Mouse (Mus musculus) urinary bladder, adult 2 months (tissue): ENCODE data around the gene Fbxl8. TPM values are rescaled to one million over a fixed set of nuclear protein-coding genes. Genes with fewer than 3 reads are reported as not detected.
"Not testable (repeated sequence)": the region's sequence is repeated elsewhere in the genome, so short reads cannot be mapped to it uniquely, and the experiment has no call there.

Source experiments
- DNase-seq: peaks from one replicate; pipeline ENCODE4 v3.0.0; 2022; ENCODE audit warnings: low spot score
- polyA plus RNA-seq: library from polyadenylated mRNA; depleted of rRNA; stranded (reverse); fragments of >200 nt; gene quantifications from 2 replicates; pipeline ENCODE4 v1.2.3, GENCODE M21; 2012

Gene Fbxl8
- polyA plus RNA-seq, 1 experiment, result 9.1 TPM

DNA sequence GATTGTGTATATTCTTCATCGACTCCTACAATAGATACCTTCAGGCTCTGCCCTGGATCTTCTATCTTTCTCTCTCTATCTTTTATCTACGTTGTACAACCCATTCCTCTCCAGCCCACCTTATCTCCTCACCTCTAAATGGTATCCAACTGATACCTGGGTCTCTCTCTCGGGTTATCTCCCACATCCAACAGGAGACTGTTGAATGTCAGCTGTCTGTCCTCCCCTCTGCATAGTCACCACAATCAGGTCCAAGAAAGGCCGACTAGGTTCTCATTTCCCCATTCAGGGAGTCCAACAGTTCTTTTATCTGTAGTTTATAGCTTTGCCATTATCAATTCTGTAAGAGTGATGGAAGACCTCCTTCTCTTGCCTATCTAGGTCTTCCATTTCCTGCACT, 17.8 kb downstream of the Fbxl8 start:
- no peak for DNase-seq

DNA sequence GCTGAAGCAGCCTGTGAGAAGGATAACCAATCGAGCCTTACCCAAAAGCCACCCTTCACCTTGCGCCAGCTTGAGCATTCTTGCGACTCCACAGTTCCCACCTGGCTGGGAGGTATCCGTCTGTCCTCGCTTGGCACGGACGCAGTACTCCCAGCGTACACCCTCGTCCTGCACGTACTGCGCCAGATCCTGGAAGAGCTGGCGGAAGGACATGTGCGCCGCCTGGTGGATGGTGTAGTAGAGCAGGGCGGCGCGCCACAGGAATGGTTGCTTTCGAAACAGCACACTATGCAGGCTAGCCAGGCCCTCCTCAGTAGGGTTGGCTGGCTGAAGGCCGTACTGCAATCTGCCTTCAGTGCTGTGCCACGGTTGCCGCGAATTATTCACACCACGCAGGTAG, 18.6 kb downstream of the Fbxl8 start:
- DNase-seq, result no peak

DNA sequence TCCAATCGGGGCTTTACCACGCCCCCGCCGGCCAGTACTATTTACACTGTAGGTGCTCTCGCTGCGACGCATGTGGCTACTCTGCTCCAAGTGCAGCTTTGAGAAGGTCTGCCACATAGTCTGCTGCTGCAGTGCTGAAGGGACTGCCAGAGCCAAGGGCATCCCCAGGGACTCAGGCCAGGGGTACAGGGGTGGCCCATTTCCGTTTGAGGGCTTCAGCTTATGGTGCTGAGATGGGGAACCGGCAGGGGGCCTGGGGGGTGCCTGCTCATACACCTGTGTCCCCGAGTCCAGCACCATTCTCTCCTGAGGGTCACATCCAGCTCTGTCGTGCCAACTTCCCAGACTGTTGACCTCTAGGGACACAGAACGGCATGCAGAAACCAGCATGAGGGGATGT, 21.1 kb downstream of the Fbxl8 start:
- no peak for DNase-seq

DNA sequence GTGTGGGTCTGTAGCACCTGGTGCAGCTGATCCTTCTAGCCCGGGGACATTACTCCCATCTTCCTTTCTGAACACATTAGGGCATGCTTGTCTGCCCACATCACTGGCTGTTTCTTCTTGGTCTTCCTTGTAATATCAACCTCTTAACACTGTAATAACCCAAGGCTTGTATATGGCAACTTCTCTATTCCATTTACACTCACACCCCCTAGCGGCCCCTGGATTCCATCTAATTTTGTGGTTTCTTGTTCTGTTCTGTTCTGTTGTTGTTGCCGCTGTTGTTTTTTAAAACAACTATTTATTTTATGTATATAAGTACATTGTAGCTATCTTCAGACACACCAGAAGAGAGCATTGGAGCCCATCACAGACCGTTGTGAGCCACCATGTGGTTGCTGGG, 22.5 kb downstream of the Fbxl8 start:
- DNase-seq, result no peak

DNA sequence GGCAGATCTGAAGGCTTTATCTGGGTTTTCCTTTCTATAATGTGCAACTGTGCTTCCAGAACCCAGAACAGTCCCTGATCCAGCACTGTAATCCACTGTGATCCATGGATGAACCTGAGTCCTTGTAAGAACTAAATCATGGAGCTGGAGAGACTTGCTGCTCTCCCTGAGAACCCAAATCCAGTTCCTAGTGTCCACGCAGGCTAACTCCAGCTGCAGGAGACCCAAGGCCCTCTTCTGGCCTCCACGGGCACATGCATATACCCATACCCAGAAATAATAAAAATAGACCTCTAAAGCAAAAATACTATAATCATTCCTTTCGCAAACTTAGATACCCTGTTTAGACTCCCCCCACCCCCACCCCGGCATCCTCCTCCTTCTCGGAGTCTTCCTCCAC, 23.8 kb downstream of the Fbxl8 start:
- DNase-seq, result no peak

DNA sequence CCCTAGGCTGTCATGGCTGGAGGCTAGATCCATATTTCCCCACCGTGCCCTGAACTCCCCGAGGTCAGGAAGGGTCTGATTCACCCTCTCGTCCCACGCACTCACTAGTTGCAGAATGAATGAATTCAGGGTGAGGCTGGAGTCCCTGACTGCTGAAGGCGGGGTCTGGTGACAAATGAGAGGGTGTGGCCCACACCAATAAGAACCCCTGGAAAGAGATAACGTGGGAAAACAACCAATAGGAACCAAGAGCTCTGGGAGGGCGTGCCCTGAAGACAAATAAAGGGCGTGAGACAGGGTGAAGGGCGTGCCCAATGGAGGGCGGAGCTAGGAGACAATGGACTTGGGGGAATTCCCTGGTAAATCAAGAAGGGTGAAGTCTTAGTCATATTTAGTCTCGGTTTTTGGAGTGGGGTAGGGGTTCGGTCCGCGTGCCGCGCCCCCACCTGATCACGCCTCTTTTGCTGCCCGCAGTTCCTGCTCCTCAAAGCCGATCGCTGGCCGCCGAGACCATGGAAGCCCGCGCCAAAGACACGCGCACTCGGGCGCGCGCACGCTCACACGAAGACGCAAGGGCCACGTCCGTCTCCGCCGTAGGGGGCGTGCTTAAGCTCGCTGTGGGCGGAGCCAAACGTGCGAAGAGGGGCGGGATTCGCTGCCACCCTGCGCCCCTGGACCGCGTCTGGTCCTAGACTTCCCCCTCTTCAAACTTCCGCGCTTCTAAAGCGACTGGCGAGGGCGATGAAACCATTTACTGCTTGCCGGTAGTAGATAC, 24.7 kb downstream of the Fbxl8 start:
- DNase-seq, result peak; percentile 79

DNA sequence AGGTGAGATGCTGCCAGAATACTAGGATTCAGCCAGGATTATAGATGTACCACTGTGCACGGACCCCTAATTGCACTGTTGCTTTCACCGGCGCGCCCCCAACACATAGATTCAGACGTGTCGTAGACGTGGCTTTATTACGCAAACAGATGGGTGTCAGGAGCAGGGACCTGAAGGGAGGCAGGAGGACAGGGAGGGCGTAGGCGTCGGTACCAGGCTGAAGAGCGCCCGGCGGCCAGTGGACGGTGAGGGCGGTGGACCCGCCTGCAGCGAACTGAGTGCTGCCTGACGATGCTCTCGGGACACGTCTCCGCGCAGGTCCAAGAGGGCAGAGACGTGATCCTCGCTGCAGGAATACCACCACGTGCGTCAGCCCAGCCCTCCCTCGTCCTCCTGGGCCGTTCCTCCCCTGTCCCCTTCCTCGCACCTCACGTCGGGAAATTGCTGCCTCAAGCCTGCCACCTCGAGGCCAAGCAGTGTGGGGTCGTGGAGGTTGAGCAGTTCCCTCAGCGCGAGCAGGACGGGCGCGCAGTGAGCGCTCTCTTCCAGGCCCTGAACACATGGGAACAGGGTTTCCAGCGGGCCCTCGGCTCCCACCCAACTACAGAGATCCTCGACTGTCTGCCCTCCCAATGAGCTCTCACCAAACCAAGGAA, 25.5 kb downstream of the Fbxl8 start, which contains the start of gene 4931428F04Rik:
Gene 4931428F04Rik, minus strand, starts transcription at position 60 of the 656 bp plus-strand sequence.
- DNase-seq, result no peak

DNA sequence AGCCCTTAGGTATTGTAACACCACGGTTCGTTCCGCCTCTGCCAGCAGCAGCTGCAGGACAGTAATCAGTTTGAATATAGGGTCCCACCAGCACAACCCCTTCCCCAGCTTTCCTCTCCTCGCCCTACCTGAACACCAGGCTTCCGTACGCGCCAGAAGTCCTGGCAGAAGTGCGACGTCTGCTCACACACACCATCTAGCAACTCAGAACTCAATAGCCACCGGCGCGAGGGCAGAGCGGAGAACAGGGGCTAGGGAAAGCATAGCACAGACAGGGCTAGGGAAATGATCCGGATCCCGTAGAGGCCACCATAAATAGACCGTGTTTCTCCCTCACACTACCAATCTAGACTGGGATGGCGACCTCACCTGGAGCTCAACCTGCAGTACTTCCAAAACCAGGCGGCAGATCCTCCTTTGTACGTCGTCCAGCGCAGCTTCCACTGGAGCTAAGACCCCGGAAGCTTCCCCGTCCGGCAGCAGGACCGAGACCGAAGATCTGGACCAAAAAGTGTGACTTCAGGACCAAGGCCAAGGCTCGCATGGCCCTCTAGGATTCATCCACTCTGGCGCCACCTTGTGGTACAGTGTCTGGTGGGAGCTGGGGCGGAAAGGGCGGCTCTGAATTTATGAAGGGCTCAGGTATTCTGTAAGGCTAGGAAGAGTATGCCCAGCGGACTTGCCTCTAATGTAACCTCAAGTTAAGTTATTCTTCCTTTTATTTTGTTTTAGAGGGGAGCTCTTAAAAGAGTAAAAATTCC, 26.3 kb downstream of the Fbxl8 start:
- peak; percentile 72 for DNase-seq

DNA sequence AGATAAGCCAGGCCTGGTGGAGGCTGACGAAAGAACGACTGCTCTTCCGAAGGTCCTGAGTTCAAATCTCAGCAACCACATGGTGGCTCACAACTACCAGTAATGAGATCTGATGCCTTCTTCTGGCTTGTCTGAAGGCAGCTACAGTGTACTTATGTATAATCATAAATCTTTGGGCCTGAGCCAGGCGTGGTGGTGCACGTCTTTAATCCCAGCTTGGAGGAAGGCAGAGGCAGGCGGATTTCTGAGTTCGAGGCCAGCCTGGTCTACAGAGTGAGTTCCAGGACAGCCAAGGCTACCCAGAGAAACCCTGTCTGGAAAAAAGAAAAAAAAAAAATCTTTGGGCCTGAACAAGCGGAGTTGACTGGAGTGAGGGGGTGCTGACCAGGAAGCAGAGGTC, 26.9 kb downstream of the Fbxl8 start:
- not testable (repeated sequence) for DNase-seq

DNA sequence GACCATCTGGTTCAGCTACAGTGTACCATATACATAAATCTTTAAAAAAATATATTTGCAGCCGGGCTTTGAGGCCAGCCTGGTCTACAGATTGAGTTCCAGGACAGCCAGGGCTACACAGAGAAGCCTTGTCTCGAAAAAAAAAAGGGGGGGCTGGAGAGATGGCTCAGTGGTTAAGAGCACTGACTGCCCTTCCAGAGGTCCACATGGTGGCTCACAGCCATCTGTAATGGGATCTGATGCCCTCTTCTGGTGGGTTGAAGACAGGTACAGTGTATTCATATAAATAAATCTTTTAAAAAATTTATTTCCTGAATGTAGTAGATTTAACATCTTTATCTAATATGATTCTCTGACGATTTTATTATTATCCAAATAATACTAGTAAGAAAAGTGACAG, 27.4 kb downstream of the Fbxl8 start:
- not testable (repeated sequence) for DNase-seq

DNA sequence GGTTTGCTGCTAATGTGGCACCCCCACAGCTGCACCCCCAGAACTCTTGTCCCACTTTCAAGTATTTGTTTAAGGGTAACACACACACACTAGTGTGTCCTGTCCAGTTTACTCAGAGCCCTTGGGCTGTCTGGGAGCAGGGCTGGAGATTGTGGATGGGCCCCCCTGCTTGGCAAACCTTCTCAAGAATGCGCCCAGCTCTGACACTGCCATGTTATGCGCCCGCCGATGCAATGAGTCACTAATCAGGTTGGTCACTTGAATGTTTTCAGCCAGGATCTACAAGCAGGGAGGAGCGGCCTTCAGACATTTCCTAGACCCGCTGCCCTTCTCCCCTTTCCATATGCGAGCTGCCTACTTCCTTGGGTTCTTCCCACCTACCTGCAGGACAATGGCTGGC, 28.0 kb downstream of the Fbxl8 start:
- DNase-seq, result no peak

DNA sequence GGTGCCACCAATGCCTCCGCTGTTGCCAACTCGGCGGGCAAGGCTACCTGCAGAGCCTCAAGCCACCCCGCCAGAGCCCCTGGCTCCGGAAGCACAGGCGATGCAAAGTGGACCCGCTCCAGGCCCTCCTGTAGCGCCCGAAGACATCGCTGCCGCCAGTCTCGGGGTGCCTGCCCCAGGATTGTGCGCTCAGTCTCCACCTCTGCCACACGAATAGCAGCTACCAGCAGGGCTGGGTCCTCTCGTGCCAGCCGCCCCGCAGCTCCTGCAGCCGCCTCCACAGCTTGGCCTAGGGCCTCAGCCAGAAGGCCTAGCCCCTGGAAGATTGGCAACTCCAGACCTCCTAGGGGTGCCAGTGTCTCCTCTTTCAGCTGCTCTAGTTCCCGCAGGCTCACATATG, 29.0 kb downstream of the Fbxl8 start:
- no peak for DNase-seq

DNA sequence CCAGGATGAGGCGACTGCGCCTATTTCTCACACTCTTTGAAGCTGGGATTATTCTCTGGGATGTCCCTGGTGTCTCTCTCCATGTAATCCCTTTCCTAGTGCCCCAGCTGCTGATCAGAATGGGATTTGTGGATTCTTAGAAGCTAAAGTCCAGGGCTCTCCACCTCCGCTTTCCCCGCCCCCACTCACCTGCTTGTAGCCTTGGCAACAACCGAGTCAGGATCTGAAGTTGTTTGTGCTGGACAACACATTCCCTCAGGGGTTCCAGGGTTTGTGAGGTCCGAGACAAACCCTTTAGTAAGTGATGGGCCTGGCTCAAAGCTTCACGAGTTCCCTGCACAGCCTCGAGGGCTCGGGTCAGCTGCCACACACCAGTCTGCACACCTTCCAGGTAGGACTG, 30.3 kb downstream of the Fbxl8 start:
- no peak for DNase-seq

DNA sequence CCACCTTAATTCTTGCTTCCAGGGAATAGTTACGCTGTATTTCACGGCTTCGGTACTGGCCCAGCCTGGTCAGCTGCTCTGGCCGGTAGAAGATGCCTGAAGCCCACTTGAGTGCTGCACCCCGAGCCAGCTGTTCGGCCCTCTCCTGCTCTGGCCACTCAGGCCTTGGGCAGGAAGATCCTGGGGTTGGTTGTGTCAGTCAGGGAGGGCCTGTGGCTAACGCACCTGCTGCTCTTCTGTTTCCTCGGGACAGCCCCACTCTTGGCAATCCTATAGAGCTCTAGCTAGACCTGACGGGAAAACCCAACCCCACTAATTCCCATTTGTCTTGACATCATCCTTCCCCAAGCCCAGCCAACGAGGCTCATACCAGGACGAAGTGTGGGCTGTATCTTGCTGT, 30.8 kb downstream of the Fbxl8 start:
- DNase-seq, result no peak

DNA sequence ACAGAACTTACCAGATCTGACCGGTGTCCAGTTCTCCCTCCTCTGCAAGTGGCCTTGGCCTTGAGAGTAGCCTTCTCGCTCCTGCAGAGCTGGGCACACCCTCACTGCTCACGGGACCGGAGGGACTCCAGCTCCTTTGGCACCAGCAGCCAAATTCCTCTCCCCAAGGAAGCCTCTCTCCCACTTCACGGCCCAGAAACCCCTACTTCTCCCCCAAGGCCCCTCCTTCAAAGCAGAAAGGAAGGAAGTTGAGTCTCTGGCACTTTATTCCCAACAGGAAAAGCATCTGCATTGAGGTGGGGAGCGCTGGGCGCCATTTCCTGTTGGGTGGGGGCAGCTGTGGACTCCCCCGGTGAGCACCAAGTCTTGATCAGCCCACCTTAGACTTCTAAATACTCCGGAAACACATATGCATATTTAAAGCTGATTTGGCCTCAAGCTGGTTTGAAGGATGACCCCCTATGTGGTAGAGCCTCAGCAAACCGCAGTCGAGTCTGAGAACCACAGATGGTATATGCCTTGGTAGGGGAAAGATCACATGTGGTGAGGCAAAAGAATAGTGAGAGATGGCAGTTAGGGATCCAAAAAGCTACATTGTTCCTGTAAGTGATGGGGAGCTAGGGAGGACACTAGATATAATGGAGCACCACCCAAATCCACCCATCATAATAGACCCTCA, 31.6 kb downstream of the Fbxl8 start, which contains the start of gene Exoc3l:
Gene Exoc3l, minus strand, starts transcription at position 207 of the 679 bp plus-strand sequence.
- DNase-seq, result no peak

DNA sequence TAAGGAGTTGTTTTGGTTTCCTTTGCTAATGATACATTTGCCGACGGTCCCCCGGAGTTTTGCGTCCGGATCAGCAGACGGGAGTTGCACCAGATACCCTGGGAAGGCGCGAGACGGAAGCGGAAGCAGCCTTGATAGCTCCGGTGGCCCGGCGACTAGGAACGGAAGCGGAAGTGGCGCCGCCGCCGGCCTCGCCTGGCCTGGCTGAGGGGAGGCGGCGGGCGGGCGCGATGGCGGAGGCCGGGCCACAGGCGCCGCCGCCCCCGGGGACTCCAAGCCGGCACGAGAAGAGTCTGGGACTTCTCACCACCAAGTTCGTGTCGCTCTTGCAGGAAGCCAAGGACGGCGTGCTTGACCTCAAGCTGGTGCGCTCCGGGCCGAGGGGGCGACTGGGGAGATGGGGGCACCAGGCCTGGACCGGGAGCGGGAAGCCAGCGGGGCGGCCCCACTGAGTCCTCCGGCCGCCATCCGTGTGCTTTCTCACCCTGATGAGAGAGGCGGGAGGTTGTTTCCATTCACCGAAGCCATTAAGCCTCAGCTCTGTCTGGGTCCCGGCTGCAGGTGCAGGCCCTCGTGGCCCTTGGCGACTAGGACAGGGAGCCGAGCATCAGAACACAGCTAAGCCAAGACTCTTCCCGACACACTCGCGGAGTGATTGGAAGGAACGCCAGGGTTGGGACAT, 33.2 kb downstream of the Fbxl8 start, which contains the start of gene E2f4:
Gene E2f4, plus strand, starts transcription at position 153 of the 682 bp plus-strand sequence.
- DNase-seq, result peak; percentile 81

DNA sequence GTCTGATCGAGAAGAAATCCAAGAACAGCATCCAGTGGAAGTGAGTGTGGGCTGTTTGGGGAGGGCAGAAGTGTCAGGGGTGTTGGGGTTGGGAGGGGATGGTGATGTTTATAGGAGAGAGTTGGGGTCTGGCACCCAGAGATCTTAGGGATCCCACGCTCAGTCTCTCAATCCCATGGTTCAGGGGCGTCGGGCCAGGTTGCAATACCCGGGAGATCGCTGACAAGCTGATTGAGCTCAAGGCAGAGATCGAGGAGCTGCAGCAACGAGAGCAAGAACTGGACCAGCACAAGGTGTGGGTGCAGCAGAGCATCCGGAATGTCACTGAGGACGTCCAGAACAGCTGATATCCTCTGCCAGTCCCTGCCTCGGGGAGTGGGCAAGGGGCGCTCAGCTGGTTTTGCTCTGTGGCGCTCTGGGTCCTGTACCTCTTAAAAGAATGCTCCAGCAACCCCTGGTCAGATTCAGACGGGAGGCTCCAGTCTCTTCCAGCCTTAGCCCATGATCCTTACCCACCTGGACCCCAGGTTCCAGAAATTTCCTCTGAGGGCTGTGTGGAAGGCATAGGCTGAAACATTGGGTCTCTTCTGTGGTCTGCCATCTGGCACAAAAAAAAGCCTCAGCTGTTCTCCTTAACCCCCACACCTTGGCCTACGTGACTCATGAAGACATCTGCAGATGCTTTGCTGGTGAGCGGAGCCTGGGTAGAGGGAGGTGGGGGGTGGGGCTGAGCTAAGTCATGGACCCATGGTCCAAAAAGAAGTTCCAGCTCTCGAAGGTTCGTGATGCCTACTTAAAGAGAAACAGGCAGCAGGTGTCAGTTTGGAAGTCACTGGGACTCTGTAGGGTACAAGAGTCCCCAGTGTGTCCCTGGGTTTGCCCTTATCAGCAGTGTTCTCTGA, 34.2 kb downstream of the Fbxl8 start:
- no peak for DNase-seq

DNA sequence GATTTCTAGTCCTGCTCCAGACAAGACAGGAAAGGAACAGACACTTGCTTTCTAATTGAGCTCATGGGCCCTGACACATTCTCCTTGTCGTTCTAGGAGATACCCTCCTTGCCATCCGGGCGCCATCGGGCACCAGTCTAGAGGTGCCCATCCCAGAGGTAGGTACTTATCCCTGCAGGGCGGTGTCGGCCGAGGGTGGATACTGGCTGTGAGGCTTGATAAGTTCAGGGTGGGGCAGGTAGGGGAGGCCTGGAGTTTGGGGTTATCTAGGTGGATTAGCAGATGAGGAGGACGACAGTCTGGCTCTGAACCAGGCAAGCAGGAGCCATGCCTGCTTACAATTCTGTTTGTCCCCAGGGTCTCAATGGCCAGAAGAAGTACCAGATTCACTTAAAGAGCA, 35.5 kb downstream of the Fbxl8 start:
- no peak for DNase-seq

DNA sequence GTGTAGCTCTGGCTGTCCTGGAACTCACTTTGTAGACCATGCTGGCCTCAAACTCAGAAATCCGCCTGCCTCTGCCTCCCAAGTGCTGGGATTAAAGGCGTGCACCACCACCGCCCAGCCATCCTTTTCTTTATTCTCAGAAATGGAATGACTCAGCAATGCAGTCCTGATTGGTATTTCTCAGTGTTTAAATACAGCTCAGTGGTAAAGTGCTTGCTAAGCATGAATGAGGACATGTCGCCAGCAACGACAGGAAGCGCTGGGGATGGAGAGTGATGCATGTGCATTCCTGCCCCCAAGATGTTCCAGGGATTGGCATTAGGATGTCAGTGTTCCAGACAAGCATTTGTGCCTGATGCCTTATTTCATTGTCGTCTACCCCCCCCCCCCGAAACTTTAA, 38.9 kb downstream of the Fbxl8 start:
- DNase-seq, result no peak

DNA sequence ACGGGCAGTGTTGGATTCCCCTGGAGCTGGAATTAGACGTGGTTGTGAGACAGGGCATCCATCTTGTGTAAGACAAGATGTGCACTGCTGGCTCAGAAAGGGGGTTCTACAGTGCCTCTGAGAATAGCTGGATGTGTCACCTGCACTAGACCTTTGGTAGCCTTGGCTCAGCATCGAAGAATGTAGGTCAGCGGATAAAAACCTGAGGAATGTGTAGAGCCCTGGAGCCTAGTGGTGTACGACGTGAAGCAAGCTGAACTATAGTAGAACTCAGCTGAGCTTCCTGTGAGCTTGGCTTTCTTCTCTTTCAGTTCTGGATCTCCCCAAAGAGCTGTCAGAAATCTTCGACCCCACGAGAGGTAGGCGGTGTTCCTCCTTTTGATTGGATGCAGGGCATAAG, 39.4 kb downstream of the Fbxl8 start:
- no peak for DNase-seq
